Mouse (Mus musculus): ENCODE measurements at regions not wholly inside any gene's neighbourhood (a gene's known extent, or its start where the extent isn't known, plus 50 kb on each side); places are given as distances from the start of the nearest gene placed in this dataset.

DNA sequence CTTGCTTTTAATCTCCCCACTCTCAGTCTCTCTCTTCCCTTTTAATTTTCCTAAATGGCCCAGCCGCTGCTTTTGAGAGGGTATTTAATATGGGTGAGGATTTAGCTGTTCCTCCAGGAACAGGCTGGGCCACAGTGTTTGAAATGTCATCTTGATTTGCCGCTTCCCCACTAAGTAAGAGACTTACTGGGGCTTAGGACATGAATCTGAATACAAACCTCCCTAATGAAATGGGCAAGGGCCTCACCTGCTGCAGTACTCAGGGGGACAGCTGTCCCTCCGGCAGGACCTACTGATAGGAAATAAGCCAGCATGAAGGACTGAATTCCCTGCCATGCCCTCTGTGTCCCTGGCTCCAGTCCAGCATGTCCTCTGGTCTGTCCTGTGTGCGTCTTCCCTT, 50.6 kb upstream of the Prr23a1 start:
- 58% methylated on average over 4 of the region's 4 CpGs for WGBS

DNA sequence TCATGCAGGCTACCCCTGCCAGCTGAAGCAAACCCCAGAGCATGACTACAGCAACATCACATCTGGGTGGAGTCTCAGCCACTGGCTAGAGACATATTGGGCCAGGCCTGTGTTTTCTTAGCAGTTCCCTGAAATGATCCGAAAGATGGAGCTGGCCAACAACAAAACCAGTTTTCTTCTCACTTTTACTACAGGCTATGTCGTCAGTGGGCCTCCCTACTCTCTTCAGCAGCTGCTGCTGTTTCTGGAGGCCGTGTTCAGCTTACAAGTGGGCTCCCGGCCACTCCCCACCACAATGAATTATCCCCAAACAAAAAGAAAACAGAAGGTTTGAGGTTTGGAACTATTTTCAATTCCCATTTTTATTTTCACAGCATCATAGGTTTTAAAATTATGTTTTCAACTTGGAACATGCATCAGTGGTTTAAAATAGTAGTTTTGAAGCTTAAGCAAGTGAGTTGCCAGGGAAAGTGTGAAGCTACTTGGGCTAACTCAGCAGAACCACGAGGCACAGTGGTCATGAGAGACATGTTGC, 68.6 kb upstream of the Prr23a1 start:
- H3K36me3 ChIP-seq = no peaks in the 10 kb centered on the region
- no peaks in the 10 kb centered on the region for H3K4me1 ChIP-seq
- no peaks in the 10 kb centered on the region for H3K9me3 ChIP-seq
- no peak for ATAC-seq (ENCODE audit: low FRiP score, low read depth)
- H3K9ac ChIP-seq = no peak overlapping the region
- no peaks in the 10 kb centered on the region for H3K27me3 ChIP-seq
- no peak overlapping the region for H3K4me2 ChIP-seq (replicated peaks)
- H3K4me3 ChIP-seq = no peak overlapping the region
- H3K27ac ChIP-seq = no peak overlapping the region
- WGBS = 63% methylated on average over 5 of the region's 5 CpGs

More for the DNA sequence above, 50.6 kb upstream of the Prr23a1 start:
- no peak for ATAC-seq (ENCODE audit: low FRiP score, low read depth)
- Histone ChIP-seq H3K9me3 (0 out of 2 replicates have a peak, but pooled peaks cover 3% of the 10 kb centered on the region), H3K9ac (no peak overlapping the region), H3K36me3 (no peaks in the 10 kb centered on the region), H3K4me2 (replicated peaks) (no peak overlapping the region), H3K4me1 (no peaks in the 10 kb centered on the region), H3K27me3 (no peaks in the 10 kb centered on the region), H3K27ac (no peak overlapping the region), H3K4me3 (no peak overlapping the region)

DNA sequence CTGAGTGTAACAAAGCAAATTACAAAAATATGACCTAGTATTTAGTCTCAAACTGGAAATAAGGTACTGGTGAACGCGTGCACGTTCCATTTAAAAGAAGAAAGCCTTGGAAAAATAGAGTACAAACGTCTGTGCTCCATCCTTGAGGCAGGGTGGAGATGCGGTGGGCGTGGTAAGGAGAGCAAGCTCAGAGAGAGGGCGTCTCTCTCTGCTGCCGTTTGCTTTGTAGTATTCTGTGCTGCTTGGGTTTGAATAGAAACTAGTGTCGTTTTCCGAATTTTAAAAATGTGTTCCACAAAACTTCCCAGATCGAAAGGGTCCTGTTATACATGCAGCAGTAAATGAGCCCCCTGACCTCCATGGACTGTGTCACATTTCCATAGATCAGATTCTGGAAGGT, 69.1 kb upstream of the Prr23a1 start:
- ATAC-seq (ENCODE audit: low FRiP score, low read depth) = no peak
- Histone ChIP-seq H3K27ac (no peak overlapping the region), H3K4me2 (replicated peaks) (no peak overlapping the region), H3K9ac (no peak overlapping the region), H3K9me3 (no peaks in the 10 kb centered on the region), H3K27me3 (no peaks in the 10 kb centered on the region), H3K4me3 (no peak overlapping the region), H3K36me3 (no peaks in the 10 kb centered on the region), H3K4me1 (no peaks in the 10 kb centered on the region)
- WGBS = 82% methylated on average over 11 of the region's 11 CpGs

DNA sequence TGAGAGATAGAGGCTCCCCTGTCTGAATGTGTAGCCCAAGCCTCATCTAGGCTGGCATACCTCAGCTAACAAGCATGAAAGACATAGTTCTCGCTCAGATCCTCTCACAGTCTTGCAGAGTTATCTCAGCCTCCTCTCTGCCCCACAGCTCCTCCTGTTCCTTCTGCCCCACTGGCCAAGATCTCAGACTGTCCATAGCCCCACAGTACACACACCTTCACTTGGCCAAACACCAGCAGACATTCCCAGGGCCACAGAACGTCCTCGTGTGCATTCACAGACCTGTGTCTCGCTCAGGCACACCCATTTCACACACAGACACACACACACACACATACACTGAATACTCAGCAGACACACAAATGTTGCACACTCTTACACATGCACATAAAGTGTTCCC, 87.5 kb upstream of the Prr23a1 start:
- H3K4me1 ChIP-seq = no peaks in the 10 kb centered on the region
- H3K27me3 ChIP-seq = no peaks in the 10 kb centered on the region
- H3K4me2 ChIP-seq (replicated peaks) = no peak overlapping the region
- H3K9me3 ChIP-seq = no peaks in the 10 kb centered on the region
- no peaks in the 10 kb centered on the region for H3K36me3 ChIP-seq
- no peak overlapping the region for H3K4me3 ChIP-seq
- no peak for ATAC-seq (ENCODE audit: low FRiP score, low read depth)
- WGBS = 76% methylated on average over 4 of the region's 4 CpGs
- no peak overlapping the region for H3K27ac ChIP-seq
- H3K9ac ChIP-seq = no peak overlapping the region

DNA sequence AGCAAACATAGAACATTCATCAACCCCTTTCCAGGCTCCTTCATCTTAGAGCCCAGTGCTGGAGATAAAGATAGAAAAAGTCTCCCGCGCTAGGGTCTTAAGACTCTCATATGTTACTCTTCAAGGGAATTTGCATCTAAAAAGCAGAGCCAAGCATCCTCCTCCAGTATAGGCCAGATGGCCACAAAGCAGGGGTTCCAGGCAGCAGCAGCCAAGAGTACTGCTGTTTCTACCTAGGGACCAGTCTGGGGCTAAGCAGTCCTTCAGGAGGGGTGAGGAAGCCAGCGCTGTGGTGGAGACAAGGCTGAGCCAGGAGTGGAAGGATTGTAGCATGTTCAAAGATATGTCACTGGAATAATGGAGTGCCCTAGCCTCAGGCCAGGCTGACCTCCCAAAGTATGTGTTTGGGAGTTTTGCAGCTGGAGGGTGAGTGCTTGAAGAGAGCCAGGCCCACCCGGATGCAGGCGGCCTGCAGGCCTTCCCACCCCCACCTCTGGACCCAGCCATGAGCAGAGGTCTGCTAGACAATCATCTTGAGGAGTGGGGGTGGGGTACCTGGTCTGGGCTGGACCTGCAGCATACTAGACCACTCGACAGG, 88.8 kb upstream of the Prr23a1 start:
- H3K36me3 ChIP-seq = no peaks in the 10 kb centered on the region
- WGBS = 60% methylated on average over 6 of the region's 6 CpGs
- no peaks in the 10 kb centered on the region for H3K4me1 ChIP-seq
- no peak overlapping the region for H3K9ac ChIP-seq
- no peaks in the 10 kb centered on the region for H3K9me3 ChIP-seq
- no peaks in the 10 kb centered on the region for H3K27me3 ChIP-seq
- no peak overlapping the region for H3K4me2 ChIP-seq (replicated peaks)
- H3K27ac ChIP-seq = no peak overlapping the region
- peak; percentile 24; the same call in 1 of the 2 replicates for ATAC-seq (ENCODE audit: low FRiP score, low read depth)
- no peak overlapping the region for H3K4me3 ChIP-seq

DNA sequence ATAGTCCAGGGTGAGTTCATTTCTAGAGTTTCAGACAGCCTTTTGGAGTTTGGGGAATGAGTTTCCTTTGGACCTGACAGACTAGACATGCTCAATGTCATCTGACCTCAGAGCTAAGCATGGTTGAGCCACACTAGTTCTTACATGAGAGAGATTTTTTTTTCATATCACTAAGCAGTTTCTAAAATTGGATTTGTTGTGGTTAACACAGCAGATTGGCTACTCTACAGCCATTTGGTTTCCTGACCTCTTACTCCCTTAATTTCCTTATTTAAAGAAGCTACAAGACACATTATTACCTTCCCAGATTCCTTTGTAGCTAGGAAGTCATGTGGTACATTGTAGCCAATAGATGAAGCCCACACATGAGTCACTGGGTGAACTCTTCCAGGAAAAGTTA, 98.5 kb upstream of the Prr23a1 start:
- no peaks in the 10 kb centered on the region for H3K36me3 ChIP-seq
- no peak overlapping the region for H3K4me3 ChIP-seq
- H3K27me3 ChIP-seq = no peaks in the 10 kb centered on the region
- no peaks in the 10 kb centered on the region for H3K4me1 ChIP-seq
- ATAC-seq (ENCODE audit: low FRiP score, low read depth) = no peak
- no peak overlapping the region for H3K9ac ChIP-seq
- no peak overlapping the region for H3K27ac ChIP-seq
- H3K4me2 ChIP-seq (replicated peaks) = no peak overlapping the region
- H3K9me3 ChIP-seq = no peaks in the 10 kb centered on the region

DNA sequence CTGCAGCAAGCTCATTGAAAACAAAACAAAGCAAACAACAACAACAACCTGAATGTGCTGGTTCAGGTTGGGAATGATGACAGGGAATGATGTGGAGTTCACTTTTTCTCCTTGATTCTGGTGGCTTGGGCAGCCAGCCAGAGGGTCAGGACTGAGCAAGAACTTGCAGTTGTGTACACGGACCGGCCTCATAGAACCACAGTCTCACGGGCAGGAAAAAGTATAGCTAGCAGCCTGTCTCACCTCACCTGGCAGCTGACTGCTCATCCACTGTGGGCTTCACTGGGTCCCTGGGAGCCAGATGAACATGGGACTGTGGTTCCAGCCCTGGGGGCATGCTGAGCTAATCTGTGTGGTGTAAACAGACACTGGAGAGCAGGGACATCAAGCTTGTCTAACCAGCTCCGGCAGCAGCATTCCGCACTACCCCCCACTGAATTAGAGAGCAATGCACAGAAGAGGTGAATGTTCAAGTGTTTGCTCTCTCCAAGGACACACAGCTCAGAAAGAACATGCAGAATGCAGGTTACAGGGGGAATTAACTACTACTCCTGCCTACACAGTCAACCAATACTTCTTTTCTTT, 114.9 kb upstream of the Prr23a1 start:
- Histone ChIP-seq H3K9ac (no peak overlapping the region), H3K36me3 (no peaks in the 10 kb centered on the region), H3K27me3 (no peaks in the 10 kb centered on the region), H3K4me1 (peaks cover 4% of the 10 kb centered on the region), H3K9me3 (peaks cover 2% of the 10 kb centered on the region; the same call in 1 of the 2 replicates), H3K4me2 (replicated peaks) (no peak overlapping the region), H3K4me3 (no peak overlapping the region), H3K27ac (no peak overlapping the region)
- 50% methylated on average over 5 of the region's 5 CpGs for WGBS
- ATAC-seq (ENCODE audit: low FRiP score, low read depth) = peak; percentile 36; the same call in 1 of the 2 replicates

DNA sequence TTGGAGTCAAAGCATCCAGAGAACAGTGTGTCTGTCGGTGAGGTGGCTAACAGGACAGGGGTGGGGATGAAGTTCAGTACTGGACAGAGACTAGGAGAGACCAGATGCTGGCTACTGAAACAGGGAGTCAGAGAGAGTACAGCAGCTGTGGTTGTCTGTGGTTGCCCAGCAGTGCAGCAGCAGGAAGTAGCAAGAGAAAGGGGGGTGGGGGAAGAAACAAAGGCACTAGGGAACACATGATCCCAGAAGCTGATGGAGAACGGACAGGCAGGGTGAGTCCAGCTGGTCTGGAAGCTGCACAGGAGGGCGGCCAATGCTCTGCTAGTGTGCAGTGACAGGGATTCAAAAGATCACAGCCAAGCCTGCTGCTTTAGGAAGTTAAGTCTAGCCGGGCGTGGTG, 115.7 kb upstream of the Prr23a1 start:
- H3K4me3 ChIP-seq = no peak overlapping the region
- ATAC-seq (ENCODE audit: low FRiP score, low read depth) = peak; percentile 36; the same call in 1 of the 2 replicates
- no peak overlapping the region for H3K27ac ChIP-seq
- peaks cover 4% of the 10 kb centered on the region for H3K4me1 ChIP-seq
- 35% methylated on average over 5 of the region's 5 CpGs for WGBS
- H3K9ac ChIP-seq = no peak overlapping the region
- H3K4me2 ChIP-seq (replicated peaks) = no peak overlapping the region
- H3K36me3 ChIP-seq = no peaks in the 10 kb centered on the region
- no peaks in the 10 kb centered on the region for H3K27me3 ChIP-seq
- H3K9me3 ChIP-seq = no peaks in the 10 kb centered on the region

DNA sequence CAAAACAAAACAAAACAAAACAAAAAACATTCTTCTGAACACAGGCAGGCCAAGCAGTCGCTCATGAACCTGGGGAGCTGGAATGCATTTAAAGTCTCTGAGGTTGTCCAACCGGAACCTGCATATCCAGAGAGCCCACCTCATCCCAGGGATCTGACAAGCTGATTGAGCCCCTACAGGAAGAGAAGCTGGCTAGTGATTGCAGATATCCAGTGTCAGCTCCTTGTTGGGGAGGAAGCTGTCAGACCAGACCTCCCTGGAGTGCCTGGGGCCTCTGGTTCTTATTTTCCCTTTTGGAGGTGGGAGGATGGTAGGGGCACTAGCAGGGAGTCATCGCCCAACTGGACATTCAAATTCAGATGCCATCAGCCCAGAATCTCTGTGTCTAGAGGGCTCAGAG, 119.4 kb upstream of the Prr23a1 start:
- 60% methylated on average over 3 of the region's 3 CpGs for WGBS
- Histone ChIP-seq H3K9me3 (no peaks in the 10 kb centered on the region), H3K27me3 (no peaks in the 10 kb centered on the region), H3K27ac (no peak overlapping the region), H3K9ac (no peak overlapping the region), H3K4me3 (no peak overlapping the region), H3K4me1 (peaks cover 4% of the 10 kb centered on the region), H3K36me3 (no peaks in the 10 kb centered on the region), H3K4me2 (replicated peaks) (no peak overlapping the region)
- no peak for ATAC-seq (ENCODE audit: low FRiP score, low read depth)

DNA sequence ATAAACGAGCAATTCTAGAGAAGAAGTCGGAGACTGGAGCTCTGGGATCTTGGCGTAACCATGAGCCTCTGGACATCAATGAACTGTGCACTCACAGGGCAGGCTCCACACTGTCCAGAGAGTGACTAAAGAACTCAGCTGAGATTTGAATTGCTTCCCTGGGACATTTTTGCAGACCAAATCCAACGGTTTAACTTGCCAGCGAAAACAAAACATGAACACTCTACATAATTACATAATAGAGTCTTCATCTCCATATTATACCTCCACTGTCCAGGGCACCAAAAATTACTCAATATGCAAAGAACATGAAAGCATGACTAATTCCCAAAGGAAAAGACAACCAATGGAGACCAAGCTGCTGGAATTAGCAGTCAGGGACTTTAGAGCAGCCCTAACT, 119.9 kb upstream of the Mrps22 start:
- Histone ChIP-seq H3K9me3 (no peaks in the 10 kb centered on the region), H3K4me2 (replicated peaks) (no peak overlapping the region), H3K9ac (no peak overlapping the region), H3K4me1 (peaks cover 4% of the 10 kb centered on the region), H3K27me3 (no peaks in the 10 kb centered on the region), H3K36me3 (no peaks in the 10 kb centered on the region), H3K4me3 (no peak overlapping the region), H3K27ac (no peak overlapping the region)
- 84% methylated on average over 5 of the region's 5 CpGs for WGBS
- no peak for ATAC-seq (ENCODE audit: low FRiP score, low read depth)

DNA sequence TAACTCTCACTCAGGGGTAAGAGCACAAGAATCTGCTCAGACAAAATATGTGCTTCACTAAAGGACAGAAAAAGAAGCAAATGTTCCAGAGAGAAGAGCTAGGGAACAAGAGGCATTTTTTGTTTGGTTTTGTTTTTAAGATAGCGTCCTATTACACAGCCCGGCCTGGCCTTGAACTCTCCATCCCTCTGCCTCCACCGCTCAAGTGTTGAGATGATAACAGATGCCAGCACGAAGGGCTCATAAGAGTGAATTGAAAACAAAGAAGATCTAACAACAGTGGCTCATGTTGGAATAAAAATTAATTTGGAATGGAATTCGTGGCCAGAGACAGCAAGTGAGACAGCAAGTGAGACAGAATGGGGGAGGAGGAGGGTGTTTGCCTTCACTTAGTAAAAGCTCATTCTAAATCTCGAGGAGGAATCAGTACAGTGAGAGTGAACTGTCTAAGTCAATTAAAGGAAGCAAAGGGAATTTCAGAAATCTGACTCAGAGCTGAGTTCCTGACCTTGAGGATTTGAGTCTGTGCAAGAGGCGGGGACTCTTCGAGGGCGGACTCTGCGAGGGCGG, 116.3 kb upstream of the Mrps22 start:
- Histone ChIP-seq H3K27ac (no peak overlapping the region), H3K4me1 (peaks cover 4% of the 10 kb centered on the region), H3K9me3 (no peaks in the 10 kb centered on the region), H3K9ac (no peak overlapping the region), H3K27me3 (no peaks in the 10 kb centered on the region), H3K36me3 (no peaks in the 10 kb centered on the region), H3K4me2 (replicated peaks) (no peak overlapping the region), H3K4me3 (no peak overlapping the region)
- WGBS = 78% methylated on average over 11 of the region's 11 CpGs
- ATAC-seq (ENCODE audit: low FRiP score, low read depth) = no peak

DNA sequence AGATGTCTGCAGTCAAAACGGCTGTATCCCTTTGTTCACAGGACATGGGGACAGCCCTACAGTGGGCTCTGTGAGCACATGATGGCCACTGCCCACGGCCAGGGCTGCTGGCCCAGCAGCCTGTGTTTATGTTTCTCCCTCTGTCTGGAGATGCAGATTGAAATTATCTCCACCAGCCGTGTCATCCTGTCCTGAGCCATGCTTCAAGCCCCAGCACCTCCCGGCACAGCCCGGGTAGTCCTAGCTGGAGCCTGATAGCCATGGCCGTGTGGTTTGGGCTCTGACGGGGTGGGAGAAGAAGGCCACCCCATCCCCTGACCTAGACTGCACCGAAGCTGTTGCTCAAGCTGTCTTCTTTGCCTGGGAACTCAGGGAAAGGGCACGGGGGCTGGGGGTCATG, 113.2 kb upstream of the Mrps22 start:
- ATAC-seq (ENCODE audit: low FRiP score, low read depth) = no peak
- no peaks in the 10 kb centered on the region for H3K36me3 ChIP-seq
- no peak overlapping the region for H3K4me2 ChIP-seq (replicated peaks)
- H3K4me3 ChIP-seq = no peak overlapping the region
- WGBS = 80% methylated on average over 9 of the region's 9 CpGs
- H3K9me3 ChIP-seq = no peaks in the 10 kb centered on the region
- H3K27me3 ChIP-seq = no peaks in the 10 kb centered on the region
- no peak overlapping the region for H3K9ac ChIP-seq
- no peak overlapping the region for H3K27ac ChIP-seq
- H3K4me1 ChIP-seq = peaks cover 33% of the 10 kb centered on the region

DNA sequence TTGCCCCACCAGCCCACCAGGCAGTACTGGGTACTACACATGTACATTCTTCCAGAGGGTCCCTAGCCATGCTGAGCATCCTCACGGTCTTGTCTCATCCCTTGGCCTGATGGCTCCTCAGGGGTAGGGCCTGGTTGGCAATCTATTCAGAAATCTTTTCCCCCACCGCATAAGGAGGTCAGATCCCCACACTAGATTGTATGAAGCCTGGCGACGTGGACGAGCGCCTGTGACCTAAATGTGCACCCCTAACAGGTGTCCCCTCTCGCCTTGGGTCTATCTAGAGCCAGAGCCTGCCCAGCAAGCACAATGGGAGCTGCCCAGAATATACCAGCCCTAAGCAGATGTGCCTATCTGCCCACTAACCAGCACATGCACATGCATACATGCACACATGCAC, 111.4 kb upstream of the Mrps22 start:
- Histone ChIP-seq H3K4me1 (peaks cover 51% of the 10 kb centered on the region), H3K4me3 (no peak overlapping the region), H3K36me3 (no peaks in the 10 kb centered on the region), H3K27ac (no peak overlapping the region), H3K4me2 (replicated peaks) (no peak overlapping the region), H3K9me3 (no peaks in the 10 kb centered on the region), H3K9ac (no peak overlapping the region), H3K27me3 (no peaks in the 10 kb centered on the region)
- WGBS = 92% methylated on average over 7 of the region's 7 CpGs
- no peak for ATAC-seq (ENCODE audit: low FRiP score, low read depth)

Data from limb, embryonic 13.5 days (tissue).